Mouse (Mus musculus): Measurements from ENCODE around the gene Prdm12.
"Not testable (repeated sequence)": the region's sequence is repeated elsewhere in the genome, so short reads cannot be mapped to it uniquely, and the experiment has no call there.

Prdm12 gene

GRCm38 (mm10) chr2:31641929-31642328 lies 2.1 kb downstream of the Prdm12 start:
- DNase-seq (ENCODE audit: low read depth): no peak

- no peak for DNase-seq (ENCODE audit: low read depth)
These were observed 14.4 kb downstream of the Prdm12 start for GRCm38 (mm10) chr2:31653971-31654853.

- no peak for DNase-seq (ENCODE audit: low read depth)
These were observed 15.2 kb downstream of the Prdm12 start for GRCm38 (mm10) chr2:31654854-31655559.

- no peak for DNase-seq (ENCODE audit: low read depth)
These were observed 16.5 kb downstream of the Prdm12 start for GRCm38 (mm10) chr2:31656374-31656773.

GRCm38 (mm10) chr2:31662939-31663803 lies 23.3 kb downstream of the Prdm12 start:
- DNase-seq (ENCODE audit: low read depth): no peak

GRCm38 (mm10) chr2:31663804-31664180 lies 24.0 kb downstream of the Prdm12 start:
- no peak for DNase-seq (ENCODE audit: low read depth)

- no peak for DNase-seq (ENCODE audit: low read depth)
These were observed 27.5 kb downstream of the Prdm12 start for GRCm38 (mm10) chr2:31667332-31667731.

- DNase-seq (ENCODE audit: low read depth): peak; percentile 95
These were observed 30.8 kb downstream of the Prdm12 start, which contains the start of gene Exosc2 for GRCm38 (mm10) chr2:31670551-31671035. Exosc2 (plus strand) TSS chr2:31670715.

GRCm38 (mm10) chr2:31678641-31679040 lies 38.8 kb downstream of the Prdm12 start:
- no peak for DNase-seq (ENCODE audit: low read depth)

- not testable (repeated sequence) for DNase-seq (ENCODE audit: low read depth)
These were observed 41.3 kb downstream of the Prdm12 start for GRCm38 (mm10) chr2:31681051-31681707.

GRCm38 (mm10) chr2:31681731-31682235 lies 41.9 kb downstream of the Prdm12 start:
- no peak for DNase-seq (ENCODE audit: low read depth)

- peak; percentile 36 for DNase-seq (ENCODE audit: low read depth)
These were observed 43.8 kb downstream of the Prdm12 start for GRCm38 (mm10) chr2:31683666-31684065.

- peak; percentile 97 for DNase-seq (ENCODE audit: low read depth)
These were observed 48.5 kb downstream of the Prdm12 start, which contains the start of gene Abl1 for GRCm38 (mm10) chr2:31688074-31688925. Abl1 (plus strand) TSS chr2:31688376.

GRCm38 (mm10) chr2:31689045-31689444 lies 49.2 kb downstream of the Prdm12 start:
- no peak for DNase-seq (ENCODE audit: low read depth)

GRCm38 (mm10) chr2:31690063-31690462 lies 50.2 kb downstream of the Prdm12 start:
- DNase-seq (ENCODE audit: low read depth): no peak

GRCm38 (mm10) chr2:31698209-31698608 lies 58.4 kb downstream of the Prdm12 start:
- DNase-seq (ENCODE audit: low read depth): no peak

GRCm38 (mm10) chr2:31700545-31701446 lies 61.0 kb downstream of the Prdm12 start:
- DNase-seq (ENCODE audit: low read depth): no peak

- no peak for DNase-seq (ENCODE audit: low read depth)
These were observed 63.4 kb downstream of the Prdm12 start for GRCm38 (mm10) chr2:31703226-31703625.

All from fibroblast of lung, adult 2 months (primary cell).